Mouse (Mus musculus) liver, postnatal 0 days (tissue): ENCODE data around the gene Kyat1.
A peak's percentile ranks its signal among the peaks of the same experiment; 100 is the strongest.

Experiments
- CTCF ChIP-seq: sonication (generic); IDR thresholded peaks from 2 replicates; pipeline ENCODE4 v1.5.1; 2016; ENCODE audit warnings: antibody characterized with exemption, low read depth
- EP300 ChIP-seq: IDR thresholded peaks from 2 replicates; pipeline ENCODE4 v1.6.1; 2016; ENCODE audit warnings: antibody characterized with exemption, low read depth, mild to moderate bottlenecking

GRCm38 (mm10) chr2:30199984-30200383 is 5.7 kb downstream of the Kyat1 start:
- TF ChIP-seq CTCF (no peak), EP300 (peak; percentile 89)
